Mouse (Mus musculus) CH12.LX (cell line): ENCODE results near the gene Fer1l5. TPM values are rescaled to one million over a fixed set of nuclear protein-coding genes. Genes with fewer than 3 reads are reported as not detected.

Source experiments
- DNase-seq: peaks from one replicate; pipeline ENCODE4 v3.0.0-alpha.2; 2013; ENCODE audit errors: extremely low read depth
- H3K27ac ChIP-seq: 2 replicates; pipeline ENCODE4 v1.5.1; 2012; ENCODE audit warnings: low read depth, mild to moderate bottlenecking, control low read depth, moderate library complexity; ENCODE audit not compliant: insufficient read depth
- H3K27me3 ChIP-seq: replicated peaks from 2 replicates; pipeline ENCODE3; 2012; ENCODE audit warnings: inconsistent platforms
- H3K36me3 ChIP-seq, 2 experiments: replicated peaks in 1 of 2; 2 replicates each; pipeline versions ENCODE3 to v1.6.1; 2012; ENCODE audit warnings: inconsistent platforms in 1 of 2, low read length in 1 of 2, mild to moderate bottlenecking in 1 of 2, mixed read lengths in 1 of 2, moderate library complexity in 1 of 2; ENCODE audit not compliant: control insufficient read depth in 1 of 2, insufficient read depth in 1 of 2
- H3K4me1 ChIP-seq, 2 experiments: 2 replicates each; pipeline ENCODE4 v1.6.1; 2012; ENCODE audit warnings: inconsistent platforms in 1 of 2, moderate library complexity in 1 of 2; ENCODE audit not compliant: insufficient read depth in 2 of 2, control insufficient read depth in 1 of 2
- H3K4me2 ChIP-seq: 2 replicates; pipeline ENCODE4 v1.6.1; 2012; ENCODE audit warnings: low read depth, mild to moderate bottlenecking, control low read depth; ENCODE audit not compliant: poor library complexity, insufficient read depth, severe bottlenecking
- H3K4me3 ChIP-seq, 3 experiments: fragments of 150-350 bp in 1 of 3; sonication (generic) in 1 of 3; replicated peaks in 1 of 3; 2 replicates each; pipeline versions ENCODE3 to v1.5.1; 2011 to 2012; ENCODE audit warnings: low read depth in 2 of 3, low read length in 2 of 3, mild to moderate bottlenecking in 2 of 3, moderate library complexity in 2 of 3, control low read depth in 1 of 3, improper control_type of control experiment in 1 of 3, inconsistent platforms in 1 of 3, mixed read lengths in 1 of 3; ENCODE audit not compliant: poor library complexity in 1 of 3
- H3K79me2 ChIP-seq: replicated peaks from 2 replicates; pipeline ENCODE4 v1.6.1; 2012; ENCODE audit warnings: mild to moderate bottlenecking, moderate library complexity; ENCODE audit not compliant: control insufficient read depth, poor library complexity, insufficient read depth, severe bottlenecking; ENCODE audit errors: extremely low read depth
- H3K9ac ChIP-seq: 2 replicates; pipeline ENCODE4 v1.6.1; 2012; ENCODE audit warnings: low read depth, mild to moderate bottlenecking, control low read depth, moderate library complexity; ENCODE audit not compliant: insufficient read depth
- H3K9me3 ChIP-seq: replicated peaks from 2 replicates; pipeline ENCODE3; 2012; ENCODE audit warnings: low read length, inconsistent platforms, mixed read lengths
- CHD1 ChIP-seq: IDR thresholded peaks from 2 replicates; pipeline ENCODE4 v1.6.1; 2012; ENCODE audit warnings: low read depth, low read length, improper control_type of control experiment, inconsistent platforms
- CHD2 ChIP-seq: IDR thresholded peaks from 2 replicates; pipeline ENCODE4 v1.6.1; 2011; ENCODE audit warnings: low read length, improper control_type of control experiment
- E2F4 ChIP-seq: IDR thresholded peaks from 2 replicates; pipeline ENCODE4 v1.6.1; 2011; ENCODE audit warnings: low read depth, low read length, improper control_type of control experiment; ENCODE audit not compliant: insufficient replicate concordance
- EP300 ChIP-seq: IDR thresholded peaks from 2 replicates; pipeline ENCODE4 v1.6.1; 2011; ENCODE audit warnings: low read length, improper control_type of control experiment
- ETS1 ChIP-seq: conservative IDR thresholded peaks from 2 replicates; pipeline ENCODE4 v1.6.1; 2012; ENCODE audit warnings: low read depth, mild to moderate bottlenecking, inconsistent platforms, low read length, improper control_type of control experiment, moderate library complexity
- HCFC1 ChIP-seq: IDR thresholded peaks from 2 replicates; pipeline ENCODE4 v1.6.1; 2012; ENCODE audit warnings: low read depth, mild to moderate bottlenecking, inconsistent platforms, low read length, improper control_type of control experiment
- IRF4 ChIP-seq: IDR thresholded peaks from 2 replicates; pipeline ENCODE4 v1.6.1; 2014; ENCODE audit warnings: low read depth, mild to moderate bottlenecking, inconsistent platforms, low read length, improper control_type of control experiment
- JUN ChIP-seq: IDR thresholded peaks from 2 replicates; pipeline ENCODE4 v1.6.1; 2011; ENCODE audit warnings: low read depth, mild to moderate bottlenecking, low read length, improper control_type of control experiment, moderate library complexity; ENCODE audit not compliant: insufficient read depth
- JUND ChIP-seq: conservative IDR thresholded peaks from 2 replicates; pipeline ENCODE4 v1.6.1; 2011; ENCODE audit warnings: low read depth, low read length, improper control_type of control experiment
- KAT2A ChIP-seq: IDR thresholded peaks from 2 replicates; pipeline ENCODE4 v1.6.1; 2012; ENCODE audit warnings: low read length, improper control_type of control experiment, inconsistent platforms; ENCODE audit not compliant: insufficient replicate concordance
- MAX ChIP-seq: IDR thresholded peaks from 2 replicates; pipeline ENCODE4 v1.6.1; 2011; ENCODE audit warnings: low read length, improper control_type of control experiment
- MAZ ChIP-seq: IDR thresholded peaks from 2 replicates; pipeline ENCODE4 v1.6.1; 2012; ENCODE audit warnings: low read depth, mild to moderate bottlenecking, inconsistent platforms, low read length, improper control_type of control experiment, moderate library complexity
- MEF2A ChIP-seq: IDR thresholded peaks from 2 replicates; pipeline ENCODE4 v1.6.1; 2014; ENCODE audit warnings: low read depth, mild to moderate bottlenecking, inconsistent platforms, low read length, improper control_type of control experiment, borderline replicate concordance
- MYC ChIP-seq: IDR thresholded peaks from 2 replicates; pipeline ENCODE4 v1.6.1; 2011; ENCODE audit warnings: low read depth, mild to moderate bottlenecking, improper control_type of control experiment, low read length
- NELFE ChIP-seq: IDR thresholded peaks from 2 replicates; pipeline ENCODE4 v1.6.1; 2011; ENCODE audit warnings: low read depth, low read length, improper control_type of control experiment
- NRF1 ChIP-seq: IDR thresholded peaks from 2 replicates; pipeline ENCODE4 v1.6.1; 2014; ENCODE audit warnings: low read depth, mild to moderate bottlenecking, inconsistent platforms, low read length, improper control_type of control experiment, moderate library complexity
- PAX5 ChIP-seq: IDR thresholded peaks from 2 replicates; pipeline ENCODE4 v1.6.1; 2012; ENCODE audit warnings: low read length, inconsistent platforms, mixed read lengths
- POLR2AphosphoS2 ChIP-seq: IDR thresholded peaks from 2 replicates; pipeline ENCODE4 v1.6.1; 2011; ENCODE audit warnings: low read depth, low read length, improper control_type of control experiment
- RAD21 ChIP-seq: IDR thresholded peaks from 2 replicates; pipeline ENCODE4 v1.6.1; 2011; ENCODE audit warnings: low read depth, mild to moderate bottlenecking, low read length, improper control_type of control experiment, moderate library complexity
- SIN3A ChIP-seq: IDR thresholded peaks from 2 replicates; pipeline ENCODE4 v1.6.1; 2012; ENCODE audit warnings: low read length, improper control_type of control experiment, inconsistent platforms
- SMC3 ChIP-seq: IDR thresholded peaks from 2 replicates; pipeline ENCODE4 v1.6.1; 2011; ENCODE audit warnings: low read depth, low read length, improper control_type of control experiment
- TBP ChIP-seq: conservative IDR thresholded peaks from 2 replicates; pipeline ENCODE4 v1.6.1; 2011; ENCODE audit warnings: low read depth, low read length, improper control_type of control experiment
- USF2 ChIP-seq: conservative IDR thresholded peaks from 2 replicates; pipeline ENCODE4 v1.6.1; 2011; ENCODE audit warnings: low read depth, low read length, improper control_type of control experiment
- ZC3H11A ChIP-seq: IDR thresholded peaks from 2 replicates; pipeline ENCODE4 v1.6.1; 2012; ENCODE audit warnings: low read depth, mild to moderate bottlenecking, inconsistent platforms, low read length, improper control_type of control experiment
- ZMIZ1 ChIP-seq: IDR thresholded peaks from 2 replicates; pipeline ENCODE4 v1.6.1; 2012; ENCODE audit warnings: low read depth, mild to moderate bottlenecking, inconsistent platforms, low read length, improper control_type of control experiment
- dilution Hi-C: fragments of 300-500 bp; cut with MboI; formaldehyde crosslinking; loops from 2 replicates; pipeline ENCODE4 v1.14.3; 2020; ENCODE audit warnings: low sequenced_read_pairs; ENCODE audit not compliant: extremely low pct_unique_long_range_greater_than_20kb, extremely low pct_ligation_motif_present
- in situ Hi-C: fragments of 300-500 bp; cut with MboI; formaldehyde crosslinking; loops from 3 replicates; pipeline ENCODE4 v1.14.3; 2019; ENCODE audit warnings: low sequenced_read_pairs, low pct_ligation_motif_present, low pct_unique_long_range_greater_than_20kb, mixed read lengths
- polyA plus RNA-seq: library from polyadenylated mRNA; unstranded; fragments of >175 nt; gene quantifications from 2 replicates; pipeline ENCODE4 v1.2.1, GENCODE M21; 2012; ENCODE audit warnings: low read depth; ENCODE audit not compliant: insufficient read length
- total RNA-seq, 2 experiments: library from RNA; depleted of rRNA; stranded (reverse); fragments of 300-350 nt in 1 of 2; fragments of >200 nt in 1 of 2; gene quantifications; 2 replicates each; pipeline ENCODE4 v1.2.3; 2012 to 2014

The Fer1l5 gene
- total and polyA plus RNA-seq, 3 experiments, result 1.2 TPM; not detected in 2

DNA sequence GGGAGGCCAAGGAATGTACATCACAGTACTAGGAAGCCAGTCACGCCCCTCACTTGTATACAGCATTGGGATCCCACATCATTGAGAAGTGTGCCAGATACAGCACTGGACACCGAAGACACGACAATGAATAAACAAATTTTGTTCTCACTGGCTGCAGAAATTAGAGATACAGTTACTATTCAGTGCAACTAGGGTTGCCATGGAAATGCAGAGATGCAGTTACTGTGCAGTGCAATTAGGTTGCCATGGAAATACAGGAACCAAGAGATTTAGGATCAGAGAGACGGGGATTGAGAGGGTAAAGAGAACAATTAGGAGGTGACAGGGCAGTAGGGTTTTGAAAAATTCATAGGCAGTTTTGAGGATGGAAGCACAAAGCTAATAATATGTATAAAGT, 29.4 kb downstream of the Fer1l5 start:
- no peaks in the 10 kb centered on the region for H3K79me2 ChIP-seq
- dilution Hi-C loops, result no loop called here
- no peak for DNase-seq
- H3K9ac ChIP-seq, result no peak overlapping the region
- no peak overlapping the region for H3K4me3 ChIP-seq
- H3K27me3 ChIP-seq, result peaks cover 6% of the 10 kb centered on the region
- in situ Hi-C loops, result no loop called here
- no peak overlapping the region for H3K27ac ChIP-seq
- no peak overlapping the region for H3K4me2 ChIP-seq
- TF ChIP-seq MEF2A (no peak), JUN (no peak), KAT2A (no peak), EP300 (no peak), JUND (no peak), MYC (no peak), NRF1 (no peak), ZMIZ1 (no peak), CHD1 (no peak), HCFC1 (no peak), PAX5 (no peak), IRF4 (no peak), E2F4 (no peak), MAX (no peak), POLR2AphosphoS2 (no peak), TBP (no peak), SIN3A (no peak), NELFE (no peak), ETS1 (no peak), USF2 (no peak)
- TF ChIP-seq, all 38 proteins: peak for 0
- H3K4me1 ChIP-seq, result no peaks in the 10 kb centered on the region
- no peaks in the 10 kb centered on the region for H3K36me3 ChIP-seq
- H3K9me3 ChIP-seq, result no peaks in the 10 kb centered on the region

GRCm38 (mm10) chr1:36404531-36404930, 32.4 kb downstream of the Fer1l5 start:
- no peak for TF ChIP-seq RAD21
- TF ChIP-seq JUND, result no peak
- TF ChIP-seq MEF2A, result no peak
- no peak for TF ChIP-seq MAZ
- no peak for TF ChIP-seq ZC3H11A
- TF ChIP-seq SIN3A, result no peak
- TF ChIP-seq SMC3, result no peak
- no peak for TF ChIP-seq CHD2
- no peak overlapping the region for H3K4me2 ChIP-seq
- H3K79me2 ChIP-seq, result no peaks in the 10 kb centered on the region
- no peak for DNase-seq
- no peaks in the 10 kb centered on the region for H3K9me3 ChIP-seq
- peaks cover 6% of the 10 kb centered on the region for H3K27me3 ChIP-seq
- no peaks in the 10 kb centered on the region for H3K36me3 ChIP-seq
- H3K4me1 ChIP-seq, result no peaks in the 10 kb centered on the region
- dilution Hi-C loops, result no loop called here
- H3K4me3 ChIP-seq, result no peak overlapping the region
- H3K9ac ChIP-seq, result no peak overlapping the region
- in situ Hi-C loops, result no loop called here
- H3K27ac ChIP-seq, result no peak overlapping the region
